Mouse (Mus musculus) midbrain, embryonic 16.5 days (tissue): ENCODE measurements around the gene Tph1. TPM values are rescaled to one million over a fixed set of nuclear protein-coding genes. Genes with fewer than 3 reads are reported as not detected.

Experiments
- ATAC-seq: fragments of 200-750 bp; cut with Nextera tagmentation; 2 replicates; pipeline ENCODE4 v1.8.0; 2017; ENCODE audit warnings: moderate TSS enrichment
- H3K27ac ChIP-seq: fragments of 300-500 bp; sonication (generic); 2 replicates; pipeline ENCODE4 v1.5.1; 2014; ENCODE audit warnings: mild to moderate bottlenecking, low read length, mixed read lengths
- H3K27me3 ChIP-seq: fragments of 300-500 bp; sonication (generic); 2 replicates; pipeline ENCODE4 v1.6.1; 2014; ENCODE audit warnings: low read depth, low read length, mixed read lengths; ENCODE audit not compliant: control insufficient read depth, insufficient read depth
- H3K36me3 ChIP-seq: fragments of 300-500 bp; sonication (generic); 2 replicates; pipeline ENCODE4 v1.6.1; 2014; ENCODE audit warnings: mild to moderate bottlenecking, low read length, moderate library complexity, mixed read lengths; ENCODE audit not compliant: control insufficient read depth, insufficient read depth
- H3K4me1 ChIP-seq: fragments of 300-500 bp; sonication (generic); 2 replicates; pipeline ENCODE4 v1.6.1; 2014; ENCODE audit warnings: mild to moderate bottlenecking, low read length, mixed read lengths; ENCODE audit not compliant: control insufficient read depth, insufficient read depth
- H3K4me2 ChIP-seq: fragments of 300-500 bp; sonication (generic); 2 replicates; pipeline ENCODE4 v1.6.1; 2014; ENCODE audit warnings: mild to moderate bottlenecking, low read length, mixed read lengths
- H3K4me3 ChIP-seq: fragments of 300-500 bp; sonication (generic); 2 replicates; pipeline ENCODE4 v1.5.1; 2014; ENCODE audit warnings: low read depth, mild to moderate bottlenecking, low read length, moderate library complexity, mixed read lengths
- H3K9ac ChIP-seq: fragments of 300-500 bp; sonication (generic); 2 replicates; pipeline ENCODE4 v1.6.1; 2014; ENCODE audit warnings: low read depth, low read length, mixed read lengths
- H3K9me3 ChIP-seq: fragments of 300-500 bp; sonication (generic); replicated peaks from 2 replicates; pipeline ENCODE4 v1.6.1; 2014; ENCODE audit warnings: mild to moderate bottlenecking, low read length, mixed read lengths; ENCODE audit not compliant: control insufficient read depth, poor library complexity, severe bottlenecking
- WGBS: fragments of 180-500 bp; shearing (Covaris S2); extraction: QIAGEN DNeasy Blood & Tissue Kit; methylation state at CpG from one replicate; pipeline ENCODE4 v1.1.7; 2014; 5-methylcytosine and 5-hydroxymethylcytosine counted together
- polyA plus RNA-seq: library from polyadenylated mRNA; unstranded; fragments of >200 nt; fragmentation: Nextera tagmentation; extraction: Ambion mirVana; gene quantifications from 2 replicates; pipeline ENCODE4 v1.2.1, GENCODE M21; 2015

Tph1 gene
- polyA plus RNA-seq, 1 experiment from 2014 or later, result 0.60 TPM

- Histone ChIP-seq H3K27ac (no peak overlapping the region), H3K36me3 (no peaks in the 10 kb centered on the region), H3K9me3 (no peaks in the 10 kb centered on the region), H3K27me3 (no peaks in the 10 kb centered on the region), H3K9ac (no peak overlapping the region), H3K4me1 (peaks cover 12% of the 10 kb centered on the region), H3K4me3 (no peak overlapping the region), H3K4me2 (no peak overlapping the region)
- 98% methylated on average over 2 of the region's 2 CpGs for WGBS
- ATAC-seq, result no peak
Observed at GRCm38 (mm10) chr7:46597006-46597405, 75.3 kb downstream of the Tph1 start.

Other genes with a start within 250 kb of the Tph1 start
- gene Sergef, start 32.7 kb downstream of the Tph1 start, polyA plus RNA-seq, result 43.7 and 45.8 TPM in 2 replicates
- gene Saal1, start 38.1 kb upstream of the Tph1 start, polyA plus RNA-seq, result 14.5 and 15.0 TPM in 2 replicates
- 0.31 TPM in 1 of 2 replicates, not detected in the other for gene Saa3, start 43.2 kb upstream of the Tph1 start, polyA plus RNA-seq
- not detected in 2 replicates for gene Saa4, start 60.1 kb upstream of the Tph1 start, polyA plus RNA-seq
- 0.23 TPM in 1 of 2 replicates, not detected in the other for gene Saa1, start 70.4 kb upstream of the Tph1 start, polyA plus RNA-seq
- not detected in 2 replicates for gene Saa2, start 79.3 kb upstream of the Tph1 start, polyA plus RNA-seq
- 11.1 and 14.0 TPM in 2 replicates for gene Hps5, start 123.5 kb upstream of the Tph1 start, polyA plus RNA-seq
- gene Gtf2h1, start 123.6 kb upstream of the Tph1 start, polyA plus RNA-seq, result 40.9 and 46.8 TPM in 2 replicates
- 596 and 701 TPM in 2 replicates for gene Ldha, start 168.9 kb upstream of the Tph1 start, polyA plus RNA-seq
- gene Ldhc, start 188.7 kb upstream of the Tph1 start, polyA plus RNA-seq, result 0.33 and 0.46 TPM in 2 replicates
- 372 and 375 TPM in 2 replicates for gene Tsg101, start 247.4 kb upstream of the Tph1 start, polyA plus RNA-seq